Mouse (Mus musculus): ENCODE measurements at regions not wholly inside any gene's neighbourhood (a gene's known extent, or its start where the extent isn't known, plus 50 kb on each side); places are given as distances from the start of the nearest gene placed in this dataset.

GRCm38 (mm10) chr5:73918011-73918410 lies 150.2 kb downstream of the Usp46 start:
- Histone ChIP-seq H3K4me2 (ENCODE audit: low read depth, low read length) (no peak overlapping the region), H3K4me1 (ENCODE audit: control insufficient read depth, insufficient read depth, low read length) (no peaks in the 10 kb centered on the region), H3K27me3 (ENCODE audit: control insufficient read depth, insufficient read depth, low read length) (no peaks in the 10 kb centered on the region), H3K27ac (ENCODE audit: low read length) (no peak overlapping the region), H3K9me3 (replicated peaks; ENCODE audit: control insufficient read depth, low read length) (no peaks in the 10 kb centered on the region), H3K9ac (ENCODE audit: low read length) (no peak overlapping the region), H3K4me3 (ENCODE audit: low read length) (no peak overlapping the region), H3K36me3 (ENCODE audit: control insufficient read depth, insufficient read depth) (no peaks in the 10 kb centered on the region)
- WGBS: 72% methylated on average over 2 of the region's 2 CpGs
- no peak for ATAC-seq (replicated peaks; ENCODE audit: extremely low read depth, insufficient read depth, low FRiP score)

DNA sequence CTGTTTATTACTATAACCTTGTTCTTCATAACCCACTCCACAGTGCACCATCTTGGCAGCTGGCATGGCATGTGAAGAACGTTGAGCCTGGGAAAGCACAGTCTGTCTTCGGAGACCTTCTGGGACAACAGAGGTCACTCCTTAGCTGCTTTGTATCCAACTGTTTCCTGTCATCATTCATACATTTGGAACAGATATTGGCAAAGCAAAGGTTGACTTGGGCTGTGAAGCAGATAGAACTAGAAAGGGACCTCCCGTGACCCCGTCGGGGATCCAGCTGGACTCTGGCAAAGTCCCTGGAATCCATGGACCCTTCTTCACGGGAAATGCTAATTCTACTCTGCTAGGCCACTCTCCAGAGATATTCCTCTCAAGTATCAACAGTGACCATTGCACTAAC lies 148.3 kb downstream of the Usp46 start:
- ATAC-seq (replicated peaks; ENCODE audit: extremely low read depth, insufficient read depth, low FRiP score): no peak
- H3K27ac ChIP-seq (ENCODE audit: low read length): no peak overlapping the region
- 73% methylated on average over 6 of the region's 6 CpGs for WGBS

GRCm38 (mm10) chr5:73927534-73927933 lies 140.7 kb downstream of the Usp46 start:
- H3K4me1 ChIP-seq (ENCODE audit: control insufficient read depth, insufficient read depth, low read length): no peaks in the 10 kb centered on the region
- H3K36me3 ChIP-seq (ENCODE audit: control insufficient read depth, insufficient read depth): no peaks in the 10 kb centered on the region
- ATAC-seq (replicated peaks; ENCODE audit: extremely low read depth, insufficient read depth, low FRiP score): no peak
- no peak overlapping the region for H3K9ac ChIP-seq (ENCODE audit: low read length)
- no peak overlapping the region for H3K27ac ChIP-seq (ENCODE audit: low read length)
- WGBS: 59% methylated on average over 9 of the region's 9 CpGs
- no peaks in the 10 kb centered on the region for H3K27me3 ChIP-seq (ENCODE audit: control insufficient read depth, insufficient read depth, low read length)
- H3K4me2 ChIP-seq (ENCODE audit: low read depth, low read length): no peak overlapping the region
- no peaks in the 10 kb centered on the region for H3K9me3 ChIP-seq (replicated peaks; ENCODE audit: control insufficient read depth, low read length)
- no peak overlapping the region for H3K4me3 ChIP-seq (ENCODE audit: low read length)

More for the DNA sequence above, 148.3 kb downstream of the Usp46 start:
- Histone ChIP-seq H3K27me3 (ENCODE audit: control insufficient read depth, insufficient read depth, low read length) (no peaks in the 10 kb centered on the region), H3K4me1 (ENCODE audit: control insufficient read depth, insufficient read depth, low read length) (no peaks in the 10 kb centered on the region), H3K9ac (ENCODE audit: low read length) (no peak overlapping the region), H3K36me3 (ENCODE audit: control insufficient read depth, insufficient read depth) (no peaks in the 10 kb centered on the region), H3K4me3 (ENCODE audit: low read length) (no peak overlapping the region), H3K9me3 (replicated peaks; ENCODE audit: control insufficient read depth, low read length) (no peaks in the 10 kb centered on the region), H3K4me2 (ENCODE audit: low read depth, low read length) (no peak overlapping the region)

DNA sequence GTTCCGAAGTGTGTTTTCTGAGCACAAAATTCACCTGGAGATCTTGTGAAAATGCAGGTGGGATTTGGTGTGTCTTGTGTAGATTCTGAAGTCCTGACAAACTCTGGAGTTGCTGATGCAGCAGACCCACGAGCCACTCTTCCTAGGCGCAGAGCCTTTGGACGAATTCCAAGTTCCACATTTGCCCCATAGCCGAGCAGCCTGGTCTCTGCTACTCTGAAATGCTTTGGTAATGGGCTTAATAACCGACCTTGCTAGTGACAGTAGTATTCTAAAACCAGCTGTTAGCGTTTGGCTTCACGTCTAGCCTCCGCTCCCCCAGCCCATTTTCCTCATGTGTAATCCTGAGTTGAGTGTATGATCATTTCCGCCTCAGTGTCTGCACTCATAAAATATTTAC lies 139.5 kb downstream of the Usp46 start:
- H3K27me3 ChIP-seq (ENCODE audit: control insufficient read depth, insufficient read depth, low read length): no peaks in the 10 kb centered on the region
- H3K4me2 ChIP-seq (ENCODE audit: low read depth, low read length): no peak overlapping the region
- H3K9ac ChIP-seq (ENCODE audit: low read length): no peak overlapping the region
- ATAC-seq (replicated peaks; ENCODE audit: extremely low read depth, insufficient read depth, low FRiP score): no peak
- H3K4me3 ChIP-seq (ENCODE audit: low read length): no peak overlapping the region
- whole genome bisulfite sequencing: 58% methylated on average over 10 of the region's 10 CpGs
- H3K36me3 ChIP-seq (ENCODE audit: control insufficient read depth, insufficient read depth): no peaks in the 10 kb centered on the region
- H3K9me3 ChIP-seq (replicated peaks; ENCODE audit: control insufficient read depth, low read length): no peaks in the 10 kb centered on the region
- H3K4me1 ChIP-seq (ENCODE audit: control insufficient read depth, insufficient read depth, low read length): no peaks in the 10 kb centered on the region
- no peak overlapping the region for H3K27ac ChIP-seq (ENCODE audit: low read length)

GRCm38 (mm10) chr5:73930205-73930604 lies 138.0 kb downstream of the Usp46 start:
- Histone ChIP-seq H3K4me2 (ENCODE audit: low read depth, low read length) (no peak overlapping the region), H3K9me3 (replicated peaks; ENCODE audit: control insufficient read depth, low read length) (no peaks in the 10 kb centered on the region), H3K4me3 (ENCODE audit: low read length) (no peak overlapping the region), H3K27me3 (ENCODE audit: control insufficient read depth, insufficient read depth, low read length) (no peaks in the 10 kb centered on the region), H3K27ac (ENCODE audit: low read length) (no peak overlapping the region), H3K36me3 (ENCODE audit: control insufficient read depth, insufficient read depth) (no peaks in the 10 kb centered on the region), H3K9ac (ENCODE audit: low read length) (no peak overlapping the region), H3K4me1 (ENCODE audit: control insufficient read depth, insufficient read depth, low read length) (no peaks in the 10 kb centered on the region)
- no peak for ATAC-seq (replicated peaks; ENCODE audit: extremely low read depth, insufficient read depth, low FRiP score)
- WGBS: 72% methylated on average over 5 of the region's 5 CpGs

DNA sequence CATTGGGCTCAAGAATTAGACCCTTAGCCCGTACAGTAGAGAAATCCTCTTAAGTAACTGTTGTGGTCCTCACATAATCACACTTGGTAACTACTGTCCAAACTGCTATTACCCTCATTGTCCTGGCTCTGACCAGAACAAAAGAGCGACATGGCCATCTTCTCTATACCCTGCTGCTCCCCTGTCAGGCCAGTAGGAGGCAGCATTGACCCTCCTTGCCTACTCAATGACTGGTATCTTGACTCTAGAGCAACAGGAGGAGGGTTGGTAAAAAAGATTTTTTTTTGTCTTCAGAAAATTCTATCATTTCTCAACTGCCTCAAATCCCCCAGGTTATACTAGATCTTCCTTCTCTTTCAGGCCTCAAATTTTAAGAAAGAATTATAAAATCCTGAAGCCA lies 130.4 kb downstream of the Usp46 start:
- Histone ChIP-seq H3K27ac (ENCODE audit: low read length) (no peak overlapping the region), H3K4me2 (ENCODE audit: low read depth, low read length) (no peak overlapping the region)
- no peak for ATAC-seq (replicated peaks; ENCODE audit: extremely low read depth, insufficient read depth, low FRiP score)

GRCm38 (mm10) chr5:73938450-73938849 lies 129.8 kb downstream of the Usp46 start:
- WGBS: 49% methylated on average over 4 of the region's 4 CpGs
- Histone ChIP-seq H3K9ac (ENCODE audit: low read length) (no peak overlapping the region), H3K27ac (ENCODE audit: low read length) (no peak overlapping the region), H3K4me1 (ENCODE audit: control insufficient read depth, insufficient read depth, low read length) (no peaks in the 10 kb centered on the region), H3K27me3 (ENCODE audit: control insufficient read depth, insufficient read depth, low read length) (no peaks in the 10 kb centered on the region), H3K4me3 (ENCODE audit: low read length) (no peak overlapping the region), H3K9me3 (replicated peaks; ENCODE audit: control insufficient read depth, low read length) (no peaks in the 10 kb centered on the region), H3K36me3 (ENCODE audit: control insufficient read depth, insufficient read depth) (no peaks in the 10 kb centered on the region), H3K4me2 (ENCODE audit: low read depth, low read length) (no peak overlapping the region)
- ATAC-seq (replicated peaks; ENCODE audit: extremely low read depth, insufficient read depth, low FRiP score): no peak

More for the DNA sequence above, 130.4 kb downstream of the Usp46 start:
- no peaks in the 10 kb centered on the region for H3K4me1 ChIP-seq (ENCODE audit: control insufficient read depth, insufficient read depth, low read length)
- H3K9me3 ChIP-seq (replicated peaks; ENCODE audit: control insufficient read depth, low read length): no peaks in the 10 kb centered on the region
- no peaks in the 10 kb centered on the region for H3K27me3 ChIP-seq (ENCODE audit: control insufficient read depth, insufficient read depth, low read length)
- H3K4me3 ChIP-seq (ENCODE audit: low read length): no peak overlapping the region
- WGBS: 48% methylated on average over 2 of the region's 2 CpGs
- H3K9ac ChIP-seq (ENCODE audit: low read length): no peak overlapping the region
- H3K36me3 ChIP-seq (ENCODE audit: control insufficient read depth, insufficient read depth): no peaks in the 10 kb centered on the region

- no peaks in the 10 kb centered on the region for H3K36me3 ChIP-seq (ENCODE audit: control insufficient read depth, insufficient read depth)
- no peaks in the 10 kb centered on the region for H3K4me1 ChIP-seq (ENCODE audit: control insufficient read depth, insufficient read depth, low read length)
- no peak overlapping the region for H3K27ac ChIP-seq (ENCODE audit: low read length)
- no peaks in the 10 kb centered on the region for H3K9me3 ChIP-seq (replicated peaks; ENCODE audit: control insufficient read depth, low read length)
- H3K4me2 ChIP-seq (ENCODE audit: low read depth, low read length): no peak overlapping the region
- 68% methylated on average over 3 of the region's 3 CpGs for WGBS
- no peak overlapping the region for H3K4me3 ChIP-seq (ENCODE audit: low read length)
- ATAC-seq (replicated peaks; ENCODE audit: extremely low read depth, insufficient read depth, low FRiP score): no peak
- H3K27me3 ChIP-seq (ENCODE audit: control insufficient read depth, insufficient read depth, low read length): no peaks in the 10 kb centered on the region
- H3K9ac ChIP-seq (ENCODE audit: low read length): no peak overlapping the region
Measured at GRCm38 (mm10) chr5:73942950-73943349, 125.3 kb downstream of the Usp46 start.

DNA sequence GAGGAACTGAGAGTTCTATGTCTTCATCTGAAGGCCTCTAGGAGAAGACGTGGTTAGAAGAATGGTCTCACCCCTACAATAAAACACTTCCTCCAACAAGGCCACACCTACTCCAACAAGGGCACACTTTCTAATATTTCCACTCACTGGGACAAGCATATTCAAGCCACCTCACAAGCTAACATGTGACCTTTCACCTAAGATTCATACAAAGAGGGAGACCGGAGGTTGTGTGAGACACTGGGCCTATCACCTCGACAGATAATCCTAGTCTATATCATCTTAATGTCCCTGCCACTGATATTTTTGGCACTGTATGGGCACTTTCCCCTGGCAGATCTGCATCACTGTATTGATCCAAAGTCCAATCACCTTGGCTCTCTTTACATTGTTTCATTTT lies 122.6 kb downstream of the Usp46 start:
- no peaks in the 10 kb centered on the region for H3K27me3 ChIP-seq (ENCODE audit: control insufficient read depth, insufficient read depth, low read length)
- WGBS: 85% methylated on average over 3 of the region's 3 CpGs
- no peak for ATAC-seq (replicated peaks; ENCODE audit: extremely low read depth, insufficient read depth, low FRiP score)
- no peak overlapping the region for H3K4me2 ChIP-seq (ENCODE audit: low read depth, low read length)
- no peaks in the 10 kb centered on the region for H3K36me3 ChIP-seq (ENCODE audit: control insufficient read depth, insufficient read depth)
- no peaks in the 10 kb centered on the region for H3K9me3 ChIP-seq (replicated peaks; ENCODE audit: control insufficient read depth, low read length)
- no peaks in the 10 kb centered on the region for H3K4me1 ChIP-seq (ENCODE audit: control insufficient read depth, insufficient read depth, low read length)
- no peak overlapping the region for H3K27ac ChIP-seq (ENCODE audit: low read length)
- H3K4me3 ChIP-seq (ENCODE audit: low read length): no peak overlapping the region
- H3K9ac ChIP-seq (ENCODE audit: low read length): no peak overlapping the region

DNA sequence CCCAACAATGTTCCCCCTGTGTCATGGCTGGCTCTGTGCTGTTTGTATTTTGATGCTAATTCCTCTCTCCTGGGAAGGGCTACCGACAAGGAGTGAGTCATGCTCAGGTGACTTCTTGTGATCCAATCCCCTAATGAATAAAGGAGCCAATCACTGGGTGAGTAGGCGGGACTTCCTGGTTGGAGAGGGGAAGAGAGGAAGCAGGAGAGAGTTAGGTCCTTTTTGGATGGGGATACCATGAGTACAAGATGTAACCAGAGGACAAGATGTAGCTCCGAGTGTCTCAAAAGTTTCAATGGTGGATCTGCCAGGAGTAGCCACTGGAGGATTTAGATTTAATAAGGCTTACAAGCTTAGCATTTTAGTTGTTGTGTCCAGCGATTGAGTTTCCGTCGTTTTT lies 122.1 kb downstream of the Usp46 start:
- no peaks in the 10 kb centered on the region for H3K4me1 ChIP-seq (ENCODE audit: control insufficient read depth, insufficient read depth, low read length)
- H3K9me3 ChIP-seq (replicated peaks; ENCODE audit: control insufficient read depth, low read length): no peaks in the 10 kb centered on the region
- WGBS: 83% methylated on average over 6 of the region's 6 CpGs
- no peak overlapping the region for H3K9ac ChIP-seq (ENCODE audit: low read length)
- H3K36me3 ChIP-seq (ENCODE audit: control insufficient read depth, insufficient read depth): no peaks in the 10 kb centered on the region
- H3K4me3 ChIP-seq (ENCODE audit: low read length): no peak overlapping the region
- H3K27me3 ChIP-seq (ENCODE audit: control insufficient read depth, insufficient read depth, low read length): no peaks in the 10 kb centered on the region
- no peak overlapping the region for H3K4me2 ChIP-seq (ENCODE audit: low read depth, low read length)
- H3K27ac ChIP-seq (ENCODE audit: low read length): no peak overlapping the region
- no peak for ATAC-seq (replicated peaks; ENCODE audit: extremely low read depth, insufficient read depth, low FRiP score)
